Mouse (Mus musculus) lung, postnatal 0 days (tissue): ENCODE results near the gene Coq3. TPM values are rescaled to one million over a fixed set of nuclear protein-coding genes. Genes with fewer than 3 reads are reported as not detected.

Source experiments
- ATAC-seq: fragments of 200-750 bp; cut with Nextera tagmentation; 2 replicates; pipeline ENCODE4 v1.8.0; 2017; ENCODE audit warnings: moderate library complexity
- DNase-seq: peaks from one replicate; pipeline ENCODE4 v3.0.0-alpha.2; 2016; ENCODE audit warnings: low spot score
- H3K27ac ChIP-seq: fragments of 300-500 bp; sonication (generic); 2 replicates; pipeline ENCODE4 v1.5.1; 2014; ENCODE audit warnings: antibody characterized with exemption, mild to moderate bottlenecking, low read length, mixed read lengths
- H3K27me3 ChIP-seq: fragments of 300-500 bp; sonication (generic); replicated peaks from 2 replicates; pipeline ENCODE4 v1.6.1; 2014; ENCODE audit warnings: low read length, mixed read lengths; ENCODE audit not compliant: insufficient read depth
- H3K36me3 ChIP-seq: fragments of 300-500 bp; sonication (generic); 2 replicates; pipeline ENCODE4 v1.6.1; 2014; ENCODE audit warnings: low read length, mixed read lengths; ENCODE audit not compliant: insufficient read depth
- H3K4me1 ChIP-seq: fragments of 300-500 bp; sonication (generic); 2 replicates; pipeline ENCODE4 v1.6.1; 2014; ENCODE audit warnings: antibody characterized with exemption, low read depth, low read length, mixed read lengths; ENCODE audit not compliant: insufficient read depth
- H3K4me2 ChIP-seq: fragments of 300-500 bp; sonication (generic); replicated peaks from 2 replicates; pipeline ENCODE4 v1.6.1; 2014; ENCODE audit warnings: low read depth, mild to moderate bottlenecking, low read length, moderate library complexity, mixed read lengths
- H3K4me3 ChIP-seq: fragments of 300-500 bp; sonication (generic); 2 replicates; pipeline ENCODE4 v1.5.1; 2014; ENCODE audit warnings: low read depth, low read length
- H3K9ac ChIP-seq: fragments of 300-500 bp; sonication (generic); replicated peaks from 2 replicates; pipeline ENCODE4 v1.6.1; 2014; ENCODE audit warnings: low read depth, mild to moderate bottlenecking
- H3K9me3 ChIP-seq: fragments of 300-500 bp; sonication (generic); 2 replicates; pipeline ENCODE4 v1.6.1; 2016; ENCODE audit warnings: low read length, mixed read lengths
- CTCF ChIP-seq: IDR thresholded peaks from 2 replicates; pipeline ENCODE4 v1.5.1; 2016; ENCODE audit warnings: antibody characterized with exemption, mild to moderate bottlenecking
- EP300 ChIP-seq: IDR thresholded peaks from 2 replicates; pipeline ENCODE4 v1.6.1; 2016; ENCODE audit warnings: antibody characterized with exemption, mild to moderate bottlenecking, control low read depth
- WGBS: fragments of 180-500 bp; shearing (Covaris S2); extraction: QIAGEN DNeasy Blood & Tissue Kit; methylation state at CpG from one replicate; pipeline ENCODE4 v1.1.7; 2014; 5-methylcytosine and 5-hydroxymethylcytosine counted together
- polyA plus RNA-seq: library from polyadenylated mRNA; unstranded; fragments of >200 nt; fragmentation: Nextera tagmentation; extraction: Ambion mirVana; gene quantifications from 2 replicates; pipeline ENCODE4 v1.2.1, GENCODE M21; 2015

Coq3 gene
- polyA plus RNA-seq, 1 experiment from 2014 or later = 9.8 TPM

- TF ChIP-seq CTCF (no peak), EP300 (no peak)
- H3K36me3 ChIP-seq = no peaks in the 10 kb centered on the region
- H3K9ac ChIP-seq = no peak overlapping the region
- ATAC-seq (no peak), DNase-seq (no peak)
- no peaks in the 10 kb centered on the region for H3K9me3 ChIP-seq
- no peak overlapping the region for H3K4me3 ChIP-seq
- H3K4me1 ChIP-seq = no peaks in the 10 kb centered on the region
- 86% methylated on average over 9 of the region's 9 CpGs for WGBS
- no peaks in the 10 kb centered on the region for H3K27me3 ChIP-seq
- no peak overlapping the region for H3K4me2 ChIP-seq
- H3K27ac ChIP-seq = no peak overlapping the region
Measured at GRCm38 (mm10) chr4:21936424-21936823, 57.0 kb downstream of the Coq3 start.

- Histone ChIP-seq H3K9me3 (no peaks in the 10 kb centered on the region), H3K36me3 (no peaks in the 10 kb centered on the region), H3K4me3 (no peak overlapping the region), H3K9ac (no peak overlapping the region), H3K4me1 (no peaks in the 10 kb centered on the region), H3K4me2 (no peak overlapping the region), H3K27ac (no peak overlapping the region), H3K27me3 (no peaks in the 10 kb centered on the region)
- ATAC-seq = no peak
- WGBS = 82% methylated on average over 8 of the region's 8 CpGs
- no peak for DNase-seq
- TF ChIP-seq EP300 = no peak
- TF ChIP-seq CTCF = no peak
Measured at GRCm38 (mm10) chr4:21937890-21938289, 58.4 kb downstream of the Coq3 start.

- no peaks in the 10 kb centered on the region for H3K4me1 ChIP-seq
- ATAC-seq (no peak), DNase-seq (no peak)
- H3K27ac ChIP-seq = no peak overlapping the region
- TF ChIP-seq EP300 (no peak), CTCF (no peak)
- no peaks in the 10 kb centered on the region for H3K9me3 ChIP-seq
- WGBS = 81% methylated on average over 3 of the region's 3 CpGs
- H3K9ac ChIP-seq = no peak overlapping the region
- H3K4me2 ChIP-seq = no peak overlapping the region
- H3K4me3 ChIP-seq = no peak overlapping the region
- no peaks in the 10 kb centered on the region for H3K36me3 ChIP-seq
- H3K27me3 ChIP-seq = no peaks in the 10 kb centered on the region
Measured at GRCm38 (mm10) chr4:21944672-21945071, 65.2 kb downstream of the Coq3 start.

- Histone ChIP-seq H3K36me3 (no peaks in the 10 kb centered on the region), H3K4me1 (no peaks in the 10 kb centered on the region), H3K4me2 (no peak overlapping the region), H3K27ac (no peak overlapping the region), H3K9me3 (no peaks in the 10 kb centered on the region), H3K27me3 (no peaks in the 10 kb centered on the region), H3K4me3 (no peak overlapping the region), H3K9ac (no peak overlapping the region)
- DNase-seq (peak; percentile 41), ATAC-seq (no peak)
- no peak for TF ChIP-seq EP300
- TF ChIP-seq CTCF = peak; percentile 71
- 33% methylated on average over 6 of the region's 6 CpGs for WGBS
Measured at GRCm38 (mm10) chr4:21951444-21951843, 72.0 kb downstream of the Coq3 start.

GRCm38 (mm10) chr4:21952255-21952654 is 72.8 kb downstream of the Coq3 start:
- no peak overlapping the region for H3K27ac ChIP-seq
- H3K27me3 ChIP-seq = no peaks in the 10 kb centered on the region
- no peak for TF ChIP-seq CTCF
- TF ChIP-seq EP300 = no peak
- 41% methylated on average over 2 of the region's 2 CpGs for WGBS
- DNase-seq = no peak
- no peak overlapping the region for H3K4me2 ChIP-seq
- no peak for ATAC-seq
- H3K4me3 ChIP-seq = no peak overlapping the region
- no peaks in the 10 kb centered on the region for H3K4me1 ChIP-seq
- no peaks in the 10 kb centered on the region for H3K36me3 ChIP-seq
- H3K9me3 ChIP-seq = no peaks in the 10 kb centered on the region
- H3K9ac ChIP-seq = no peak overlapping the region

- Histone ChIP-seq H3K4me3 (no peak overlapping the region), H3K4me2 (no peak overlapping the region), H3K27ac (no peak overlapping the region), H3K9me3 (no peaks in the 10 kb centered on the region), H3K27me3 (no peaks in the 10 kb centered on the region), H3K9ac (no peak overlapping the region), H3K4me1 (no peaks in the 10 kb centered on the region), H3K36me3 (no peaks in the 10 kb centered on the region)
- 58% methylated on average over 7 of the region's 7 CpGs for WGBS
- DNase-seq = peak; percentile 73
- peak; percentile 77 for ATAC-seq
- TF ChIP-seq EP300 (no peak), CTCF (peak; percentile 77)
Measured at GRCm38 (mm10) chr4:21957570-21958321, 78.3 kb downstream of the Coq3 start.

Other genes starting within 250 kb of the Coq3 start
- not detected in 2 replicates for gene Prdm13, start 193.7 kb upstream of the Coq3 start, polyA plus RNA-seq
- gene Ccnc, start 152.0 kb upstream of the Coq3 start, polyA plus RNA-seq = 32.3 TPM in 2 replicates
- 3.1 and 5.3 TPM in 2 replicates for gene Usp45, start 112.5 kb upstream of the Coq3 start, polyA plus RNA-seq
- gene Tstd3, start 112.5 kb upstream of the Coq3 start, polyA plus RNA-seq = 5.9 and 6.1 TPM in 2 replicates
- gene Pnisr, start 32.1 kb upstream of the Coq3 start, polyA plus RNA-seq = 70.8 and 95.2 TPM in 2 replicates
- gene Faxc, start 51.7 kb downstream of the Coq3 start, polyA plus RNA-seq = 0.47 and 0.49 TPM in 2 replicates